Mouse (Mus musculus): ENCODE results near the gene Lman2.

DNA sequence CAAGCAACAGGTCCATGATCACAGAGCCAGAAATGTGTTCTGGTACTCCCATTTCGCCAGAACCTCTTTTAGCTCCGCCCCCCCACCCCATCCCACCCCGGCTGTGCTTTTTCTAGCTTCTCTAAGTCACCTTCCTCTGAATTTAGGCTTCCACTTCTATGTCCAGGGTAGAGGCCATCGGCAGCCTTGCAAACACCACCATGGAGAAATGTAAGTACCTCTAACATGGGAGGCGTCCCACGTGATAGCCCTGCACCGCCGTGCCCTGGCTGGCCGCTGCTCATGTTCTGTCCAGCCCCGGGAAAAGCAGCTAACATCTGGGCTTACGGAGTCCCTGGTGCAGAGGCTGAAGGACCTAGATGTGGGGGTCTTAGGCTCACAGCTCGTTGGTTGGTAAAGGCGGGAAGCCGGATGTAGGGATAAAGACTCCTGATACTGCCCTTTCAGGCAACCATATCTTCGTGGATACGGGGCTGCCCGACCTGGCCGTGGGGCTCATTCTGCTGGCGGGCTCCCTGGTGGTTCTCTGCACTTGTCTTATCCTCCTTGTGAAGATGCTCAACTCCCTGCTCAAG, 46.0 kb upstream of the Lman2 start:
- TF ChIP-seq HCFC1 (IDR thresholded peaks at IDR 0.05; ENCODE audit: borderline replicate concordance, insufficient read depth, low read length): no peak
- TF ChIP-seq ZNF384 (IDR thresholded peaks at IDR 0.05; ENCODE audit: low read depth, low read length): no peak
